Mouse (Mus musculus): ENCODE measurements around the gene Fkbp11.
A peak's percentile ranks its signal among the peaks of the same experiment; 100 is the strongest.

Gene Fkbp11

DNA sequence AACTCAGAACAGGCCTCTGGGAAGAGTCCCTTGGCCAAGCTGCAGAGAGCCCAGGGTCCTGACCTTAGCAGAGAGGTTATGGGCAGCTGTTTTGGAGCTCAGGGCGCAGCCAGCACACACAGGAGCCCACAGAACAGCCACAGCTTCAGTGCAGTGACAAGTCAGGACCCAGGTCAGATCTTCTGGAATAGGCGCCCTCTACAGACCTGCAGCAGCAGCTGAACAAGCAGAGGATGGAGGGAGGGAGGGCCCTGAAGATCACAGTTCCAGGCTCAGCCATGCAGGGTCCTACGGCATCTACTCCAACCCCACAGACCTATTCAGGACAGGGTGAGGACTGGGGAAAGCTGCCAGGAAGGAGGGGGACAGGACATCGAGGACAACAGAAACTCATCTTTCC is 10.8 kb upstream of the Fkbp11 start:
- no peak for DNase-seq

DNA sequence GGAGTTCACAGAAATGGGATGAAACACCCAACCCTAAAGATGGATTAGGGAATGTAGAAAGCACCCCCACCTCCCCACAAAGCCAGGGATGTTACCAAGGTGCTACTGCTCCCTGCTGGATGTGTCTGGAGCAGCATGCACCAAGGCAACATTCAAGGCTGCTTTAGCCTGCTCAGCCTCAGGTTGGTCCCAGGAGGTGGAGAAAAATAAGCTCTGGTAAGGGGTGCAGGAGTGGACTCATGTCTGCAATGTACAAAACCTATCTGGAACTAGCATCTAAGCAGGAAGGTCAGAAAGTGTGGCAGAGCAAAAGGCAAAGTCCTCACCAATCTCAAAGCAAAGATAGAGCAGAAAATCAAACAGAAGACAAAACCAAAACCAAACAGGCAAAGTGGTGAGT is 9.9 kb upstream of the Fkbp11 start:
- peak; percentile 66 to 75 for DNase-seq

DNA sequence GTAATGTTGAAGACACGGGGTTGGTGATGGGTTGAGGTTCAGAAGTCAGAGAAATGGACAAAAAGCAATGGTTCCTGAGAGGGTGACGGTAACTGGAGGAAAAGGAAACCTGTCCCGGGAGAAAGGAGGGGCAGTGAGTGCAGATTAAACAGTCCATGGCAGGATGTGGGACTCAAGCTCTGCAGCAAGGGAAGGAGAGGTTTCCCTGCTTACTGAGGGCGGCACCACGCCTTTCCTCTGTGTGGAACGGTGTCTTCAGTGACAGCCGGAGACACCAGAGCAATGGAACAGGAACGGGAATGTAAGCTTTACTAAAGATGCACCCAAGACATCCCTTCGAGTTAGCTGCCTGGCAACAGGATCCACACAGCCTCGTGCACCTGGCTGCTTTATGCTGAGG is 8.5 kb upstream of the Fkbp11 start:
- no peak for DNase-seq

DNA sequence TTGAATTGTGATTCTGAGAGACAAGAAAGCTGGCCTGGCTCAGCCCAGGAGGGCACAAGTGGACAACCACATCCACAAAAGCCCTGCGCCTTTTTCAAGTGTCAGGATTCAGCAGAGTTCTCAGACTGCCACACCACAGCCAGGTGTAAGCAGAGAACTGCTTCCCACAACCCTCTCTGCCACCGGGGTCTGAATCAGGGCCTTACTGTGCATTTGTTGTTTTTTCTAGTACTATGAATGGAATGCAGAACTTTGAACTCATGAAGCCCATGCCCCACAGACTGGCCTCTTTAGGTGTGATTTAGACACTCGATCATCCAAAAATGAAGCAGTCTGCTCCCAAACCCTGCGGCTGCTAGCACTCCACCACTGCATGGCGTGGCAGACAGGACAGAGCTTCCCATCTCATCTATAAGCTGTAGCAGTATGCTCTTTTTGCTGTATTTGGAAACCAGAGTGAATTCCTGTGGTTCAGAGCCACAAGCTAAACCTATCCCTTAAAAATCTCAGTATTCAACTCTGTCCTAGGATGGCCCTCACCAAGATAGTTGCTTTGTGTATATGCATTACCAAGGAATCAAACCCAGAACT is 6.1 kb upstream of the Fkbp11 start:
- DNase-seq = no peak

DNA sequence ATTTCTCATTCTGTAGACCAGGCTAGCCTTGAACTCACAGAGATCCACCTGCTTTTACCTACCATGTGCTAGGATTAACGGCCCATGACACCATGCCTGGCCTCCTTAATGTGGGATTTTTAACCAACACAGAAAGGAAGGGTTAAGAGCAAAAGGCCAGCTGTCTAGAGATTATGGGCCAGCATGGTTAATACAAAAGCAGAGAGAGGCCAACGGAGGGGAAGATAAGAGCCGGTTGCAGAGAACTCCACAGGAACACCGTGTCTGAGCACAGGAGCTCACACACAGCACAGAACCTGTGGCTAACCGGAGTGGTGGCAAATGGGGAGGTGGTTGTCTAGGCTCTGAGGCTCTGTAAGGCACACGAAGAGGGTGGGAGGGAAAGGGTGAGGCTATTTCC is 5.4 kb upstream of the Fkbp11 start:
- no peak for DNase-seq

DNA sequence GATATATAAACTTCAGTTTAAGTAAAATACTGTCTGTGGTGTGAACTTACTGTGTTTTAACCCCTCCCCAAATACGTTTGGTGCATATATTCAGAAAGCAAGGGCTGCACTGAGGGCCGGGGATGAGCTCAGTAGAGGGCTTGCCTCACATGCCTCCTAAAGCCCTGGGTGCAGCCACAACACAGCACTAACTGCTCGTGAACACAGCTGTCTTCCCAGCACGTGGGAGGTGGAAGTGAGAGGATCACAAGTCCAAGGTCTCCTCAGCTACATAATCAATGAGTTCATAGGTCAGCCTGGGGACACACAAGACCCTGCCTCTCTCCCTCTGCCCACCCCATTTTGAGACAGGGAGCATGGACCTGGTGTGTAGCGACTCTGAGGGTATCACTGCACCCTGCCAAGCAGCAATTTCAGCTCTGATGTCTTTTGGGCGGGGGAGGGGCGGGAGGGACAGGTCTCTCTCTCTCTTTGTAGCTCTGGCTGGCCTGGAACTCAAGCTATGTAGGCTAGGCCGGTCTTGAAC is 4.1 kb upstream of the Fkbp11 start:
- DNase-seq = no peak

DNA sequence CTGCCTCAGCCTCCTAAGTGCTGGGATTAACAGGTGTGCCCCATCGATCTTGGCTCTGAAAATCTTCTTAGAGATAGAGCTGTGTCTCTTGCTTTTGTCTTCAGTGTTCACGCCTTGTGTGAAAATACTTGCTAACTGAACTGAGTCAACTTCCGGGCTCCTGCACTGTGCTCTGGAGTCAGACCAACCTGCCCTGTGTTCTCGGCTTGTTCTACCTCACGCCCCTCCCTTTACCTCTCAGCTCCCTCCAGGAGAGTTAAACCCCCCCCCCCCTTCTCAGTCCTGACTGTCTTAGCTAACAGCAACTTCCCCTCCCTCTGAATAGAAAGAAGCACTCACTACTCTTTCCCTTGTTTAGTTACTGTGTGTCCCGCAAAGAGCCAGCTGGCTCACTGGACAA is 2.8 kb upstream of the Fkbp11 start:
- DNase-seq = no peak

DNA sequence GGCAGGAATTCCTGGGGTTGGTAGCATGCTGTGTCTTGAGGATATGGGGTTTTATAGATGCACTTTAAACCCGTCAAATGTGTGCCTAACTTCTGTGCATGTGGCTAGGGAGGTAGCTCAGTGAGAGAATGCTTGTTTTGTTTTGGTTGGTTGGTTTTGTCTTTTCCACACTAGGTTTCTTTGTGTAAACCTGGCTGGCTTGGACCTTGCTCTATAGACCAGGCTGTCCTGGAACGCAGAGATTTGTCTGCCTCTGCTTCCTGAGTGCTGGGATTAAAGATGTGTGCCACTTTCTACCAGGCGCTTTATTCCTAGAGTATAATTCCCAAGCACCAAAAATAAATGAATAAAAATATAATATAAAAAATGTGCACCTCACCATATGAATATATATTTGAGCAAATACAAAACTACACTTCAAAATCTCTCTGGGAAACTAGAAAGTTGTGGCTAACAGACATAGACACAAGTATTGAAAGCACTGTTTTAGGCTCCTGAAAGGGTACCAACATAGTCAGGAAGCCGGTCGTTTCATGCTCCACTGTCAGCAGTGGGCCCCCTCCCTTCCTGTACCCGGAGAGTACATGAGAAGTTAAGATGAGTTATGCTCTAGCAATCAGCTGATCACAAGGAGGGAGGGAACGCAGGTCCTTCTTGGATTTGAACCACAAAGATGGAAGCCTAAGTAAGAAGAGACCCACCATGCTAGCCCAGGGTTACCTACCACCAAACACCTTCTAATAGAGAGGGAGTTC is 2.0 kb upstream of the Fkbp11 start:
- DNase-seq = no peak

DNA sequence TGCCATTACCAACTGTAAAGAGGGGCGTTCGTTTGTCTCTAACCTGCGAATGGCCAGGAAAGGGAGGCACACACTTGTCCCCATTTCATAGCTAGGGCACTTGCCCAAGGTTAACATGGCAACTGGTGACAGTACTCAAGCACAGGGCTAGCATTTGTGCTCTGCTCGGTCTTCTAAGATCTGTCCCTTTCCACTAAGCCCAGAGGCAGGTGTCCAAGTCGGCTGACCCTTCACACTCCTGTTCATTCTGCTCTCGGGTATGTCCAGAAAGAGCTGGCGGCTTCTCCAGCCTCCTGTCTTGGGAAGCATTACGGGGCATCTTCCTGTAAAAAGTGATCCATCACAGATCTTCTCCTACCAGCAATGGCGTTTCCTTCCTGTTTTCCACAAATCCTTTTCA is 368 bp upstream of the Fkbp11 start:
- DNase-seq = peak; percentile 38 to 59

DNA sequence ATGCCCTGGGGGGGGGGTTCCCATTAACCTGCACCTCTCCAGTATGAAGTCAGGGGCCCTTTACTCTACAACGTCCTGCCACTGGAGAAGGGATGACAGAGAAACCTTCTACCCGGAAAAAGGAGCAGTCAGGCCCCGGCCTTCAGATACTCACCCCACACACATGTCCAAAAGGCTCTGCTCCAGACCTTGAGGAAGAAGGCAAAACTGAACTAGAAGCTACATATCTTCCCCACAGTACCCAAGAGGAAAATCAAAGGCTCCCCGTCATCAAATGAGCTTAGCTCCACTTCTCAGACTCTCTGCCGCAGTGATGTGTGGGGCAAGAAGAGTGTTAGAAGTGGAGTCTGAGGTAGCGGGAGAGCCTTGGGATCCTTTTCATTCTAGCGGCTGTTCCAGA is 1.3 kb downstream of the Fkbp11 start:
- DNase-seq = no peak

DNA sequence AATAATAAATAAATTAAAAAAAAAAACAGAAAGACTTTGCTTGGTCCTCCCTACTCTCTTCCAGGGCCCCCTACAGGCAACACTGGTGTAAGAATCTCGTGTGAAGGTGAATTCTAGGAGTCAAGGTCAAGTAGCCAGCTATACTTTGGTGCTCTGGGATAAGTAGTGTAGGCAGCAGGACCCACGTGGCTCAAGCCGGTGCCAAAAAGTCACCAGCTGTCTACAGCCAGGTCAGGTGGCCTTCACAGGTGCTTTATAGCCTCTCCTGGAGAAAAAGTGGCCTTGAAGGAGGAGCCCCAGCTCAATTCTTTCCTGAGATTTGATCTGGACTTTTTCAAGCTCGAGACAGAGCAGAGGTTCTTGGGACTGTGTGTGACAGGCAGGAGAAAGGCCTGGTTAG is 1.9 kb downstream of the Fkbp11 start:
- DNase-seq = no peak

DNA sequence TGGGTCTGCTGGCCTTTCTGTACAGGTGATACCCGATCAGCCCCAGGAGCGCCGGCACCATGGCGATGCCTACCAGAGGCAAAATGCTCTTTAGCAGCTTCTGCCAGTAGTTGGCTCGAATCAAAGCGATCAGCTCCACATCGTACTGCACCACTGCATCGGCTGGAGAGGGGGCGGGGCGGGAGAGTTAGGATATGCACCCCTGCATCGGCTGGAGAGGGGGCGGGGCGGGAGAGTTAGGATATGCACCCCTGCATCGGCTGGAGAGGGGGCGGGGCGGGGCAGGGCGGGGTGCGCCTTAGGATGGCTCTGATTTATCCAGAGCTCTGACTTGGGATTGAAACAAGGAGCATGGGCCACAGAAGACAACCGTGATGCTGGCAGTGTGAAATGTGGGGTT is 3.6 kb downstream of the Fkbp11 start:
- DNase-seq = peak; percentile 62 to 71

DNA sequence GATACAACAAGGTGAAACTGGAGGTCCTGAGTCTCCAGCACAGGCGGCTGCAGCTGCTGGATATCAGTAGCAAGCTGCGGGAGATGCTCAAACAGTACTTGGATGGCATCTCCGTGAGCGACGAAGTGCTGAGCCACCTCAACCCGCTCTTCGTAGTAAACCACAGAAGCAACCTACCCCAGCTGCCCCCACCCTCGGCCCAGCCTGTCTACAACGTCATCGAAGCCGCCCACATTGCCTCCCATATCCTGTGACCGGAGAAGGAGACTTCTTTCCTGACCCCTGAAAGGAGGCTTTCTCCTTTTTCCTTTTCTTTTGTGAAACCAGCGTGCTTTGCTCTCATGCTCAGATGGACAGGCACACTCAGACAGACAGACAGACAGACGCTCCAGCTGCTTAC is 5.1 kb downstream of the Fkbp11 start:
- peak; percentile 63 to 68 for DNase-seq

DNA sequence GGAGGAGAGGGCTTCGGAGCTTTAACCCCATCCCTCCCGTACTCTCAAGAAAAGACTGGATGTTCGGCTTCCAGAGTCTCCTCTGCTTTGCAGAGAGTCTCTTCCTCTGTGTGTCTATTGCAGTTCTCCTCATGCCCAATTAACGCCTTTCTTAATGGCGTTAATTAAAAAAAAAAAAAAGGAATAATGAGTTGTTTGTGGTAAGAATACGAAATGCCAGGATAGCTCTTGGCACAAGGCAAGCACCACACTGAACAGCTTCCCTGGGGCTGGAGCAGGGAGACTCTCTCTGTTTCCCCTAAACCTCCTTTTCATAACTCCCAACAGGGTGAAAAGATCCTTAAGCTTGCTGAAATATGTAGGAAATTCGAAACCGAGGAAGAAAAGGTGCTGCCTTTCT is 5.8 kb downstream of the Fkbp11 start:
- DNase-seq = no peak

DNA sequence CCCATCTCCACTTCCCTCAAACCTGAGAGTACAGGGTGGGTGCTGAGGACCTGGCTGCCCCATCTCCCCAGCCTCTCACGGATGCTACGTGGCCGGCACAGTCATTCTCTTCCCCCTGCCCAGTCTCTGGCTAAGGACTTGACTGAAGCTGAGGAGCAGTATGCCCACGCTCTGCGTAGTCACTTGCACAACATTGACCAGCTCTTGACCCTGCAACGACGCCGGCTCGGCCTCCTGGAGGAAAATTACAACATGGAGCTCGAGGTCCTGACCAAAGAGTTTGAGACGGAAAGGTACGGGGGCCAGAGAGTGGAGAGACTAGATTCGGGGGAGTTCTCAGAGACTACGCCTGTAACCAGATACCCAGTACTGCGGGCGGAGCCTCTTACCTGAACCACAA is 10.7 kb downstream of the Fkbp11 start:
- DNase-seq = no peak

DNA sequence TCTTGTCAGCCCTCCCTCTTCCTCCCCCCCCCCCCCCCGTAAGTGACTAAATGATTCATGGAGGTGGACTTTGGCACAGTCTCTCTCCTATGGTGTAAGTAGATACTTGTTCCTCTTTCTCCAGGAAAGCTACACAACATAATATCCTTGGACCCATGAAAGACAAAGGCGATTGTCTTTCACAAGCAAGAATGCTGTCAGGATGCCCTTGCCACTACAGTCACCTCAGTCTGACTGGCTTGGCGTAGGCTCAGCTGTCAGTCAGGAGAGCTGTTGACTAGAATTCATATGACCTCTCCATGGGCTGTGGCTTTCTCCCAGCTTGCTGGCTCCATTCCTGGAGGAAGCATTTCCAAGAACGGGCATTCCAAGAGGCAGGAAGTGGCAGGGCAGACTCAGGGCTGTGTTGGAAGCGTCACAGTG is 13.8 kb downstream of the Fkbp11 start:
- no peak for DNase-seq

DNA sequence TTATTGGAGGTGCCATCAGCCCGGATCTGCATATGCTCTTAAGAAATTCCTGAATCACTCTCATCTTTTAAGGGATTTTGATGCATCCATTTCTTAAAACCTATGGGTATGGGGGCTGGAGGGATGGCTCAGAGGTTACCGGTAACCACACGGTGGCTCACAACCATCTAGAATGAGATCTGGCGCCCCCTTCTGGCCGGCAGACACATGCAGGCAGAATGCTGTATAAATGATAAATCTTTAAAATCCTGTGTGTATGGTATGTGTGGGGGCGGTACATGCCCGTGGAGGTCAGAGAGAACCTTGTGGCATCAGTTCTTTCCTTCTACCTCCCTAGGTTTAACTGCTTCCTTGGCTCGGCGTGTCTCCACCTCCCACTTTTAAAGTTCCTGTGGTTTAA is 17.6 kb downstream of the Fkbp11 start:
- DNase-seq = peak; percentile 89 to 90

DNA sequence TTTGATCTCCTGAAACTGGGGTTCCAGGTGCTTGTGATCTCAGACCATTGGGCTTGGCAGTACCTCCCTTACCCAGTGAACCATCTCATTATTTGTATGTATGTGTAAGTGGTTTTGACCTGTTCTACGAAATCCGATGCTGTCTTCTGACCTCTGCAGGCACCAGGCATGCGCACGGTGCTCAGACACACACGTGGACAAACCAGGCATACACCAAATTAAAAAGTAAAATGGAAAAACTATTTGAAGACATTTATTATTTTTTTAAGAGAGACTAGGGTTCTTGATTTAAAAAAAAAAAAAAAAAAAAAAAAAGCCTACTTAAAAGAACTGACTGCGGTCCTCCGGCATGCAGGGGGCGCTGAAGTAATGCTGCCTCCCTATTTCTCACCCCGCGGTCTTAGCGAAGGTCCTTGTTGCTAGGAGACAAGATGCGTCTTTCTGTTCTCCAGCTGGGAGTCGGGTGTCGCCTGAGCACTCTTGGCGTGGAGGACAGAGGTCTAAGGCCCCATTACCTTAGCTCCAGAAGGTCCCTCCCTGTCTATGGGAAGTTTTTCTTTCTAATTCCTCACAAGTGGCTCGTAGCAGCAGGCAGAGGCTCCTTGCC is 20.1 kb downstream of the Fkbp11 start, which contains the start of gene Ccdc65:
Gene Ccdc65 (plus strand): TSS at position 442 of the 607 bp plus-strand sequence.
- DNase-seq = peak; percentile 93 to 94

DNA sequence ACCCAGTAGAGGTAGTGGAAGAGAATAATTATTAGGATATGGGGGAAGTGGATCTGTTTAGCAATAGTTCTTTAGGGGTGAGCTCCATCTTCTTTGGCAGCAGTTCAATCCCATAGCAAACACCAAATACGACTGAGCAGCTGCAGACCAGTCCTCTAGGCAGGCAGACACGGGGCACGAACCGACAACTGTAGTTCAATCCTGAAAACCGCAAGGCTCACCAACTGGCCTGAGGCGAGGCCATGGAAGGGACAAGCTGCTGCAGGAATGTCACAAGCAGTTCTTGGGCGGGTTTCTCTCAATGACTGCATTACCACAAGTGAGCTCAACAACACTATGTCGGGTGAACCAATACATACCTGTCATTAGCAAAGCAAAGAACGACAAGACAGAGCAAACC is 23.7 kb downstream of the Fkbp11 start:
- no peak for DNase-seq

DNA sequence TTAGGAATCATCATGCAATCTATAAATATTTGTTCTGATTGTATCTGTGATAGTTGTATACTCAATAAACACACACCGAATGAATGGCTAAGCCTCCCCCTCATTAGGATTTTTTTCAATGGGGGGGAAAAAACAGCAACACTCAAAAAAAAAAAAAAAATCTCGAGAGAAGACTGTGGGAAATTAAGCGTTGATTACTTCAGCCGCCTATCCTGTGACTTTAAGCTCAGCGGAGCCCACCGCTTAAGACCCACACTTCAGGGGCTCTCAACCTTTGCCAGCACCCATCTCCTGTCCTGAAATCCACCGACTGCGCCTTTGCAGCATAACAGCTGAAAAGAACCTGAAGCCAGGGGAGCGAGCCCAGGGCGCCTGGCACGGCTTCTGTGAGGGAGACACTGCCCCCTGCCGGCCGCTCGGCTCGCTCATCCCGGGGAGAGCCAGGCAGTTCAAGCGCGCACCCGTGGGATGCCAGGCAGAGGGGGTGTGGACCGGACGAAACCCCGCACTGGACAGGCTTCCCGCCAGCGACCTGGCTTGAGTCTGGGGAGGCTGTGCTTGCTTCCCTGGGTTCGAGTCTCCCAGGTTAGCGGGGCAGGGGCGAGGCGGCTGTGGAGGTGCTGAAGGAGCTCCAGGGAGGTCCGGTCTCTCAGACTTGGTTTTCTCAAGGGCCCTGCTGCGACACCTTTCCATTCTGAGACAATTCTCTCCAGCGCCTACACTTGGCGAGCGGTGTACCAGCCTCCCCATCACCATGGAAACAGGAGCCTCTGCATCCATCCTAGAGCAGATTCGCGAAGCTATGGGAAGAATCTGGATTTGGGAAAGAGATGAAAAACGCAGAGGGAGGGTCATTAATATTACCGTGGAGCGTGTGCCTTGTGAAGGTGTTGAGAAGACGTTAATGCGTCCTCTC is 28.6 kb downstream of the Fkbp11 start:
- DNase-seq = peak; percentile 93 to 94

DNA sequence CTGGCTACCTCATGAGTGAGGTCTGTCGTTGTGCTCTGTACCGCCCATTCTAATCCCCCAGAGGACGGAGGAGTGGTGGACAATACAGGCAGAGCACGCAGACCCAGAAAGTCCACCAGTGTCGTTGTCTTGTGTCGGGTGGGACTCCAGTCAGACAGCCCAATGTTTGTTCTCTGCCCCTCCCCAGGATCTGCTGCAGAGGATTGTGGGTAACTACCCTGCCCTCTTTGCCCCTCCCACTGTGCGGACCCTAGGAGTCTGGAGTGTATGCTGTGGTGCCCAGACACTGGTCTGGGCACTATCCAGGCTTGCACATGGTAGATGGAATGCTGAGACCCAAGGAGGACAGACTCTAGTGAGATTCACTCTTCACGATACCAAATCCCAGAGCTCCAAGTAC is 31.8 kb downstream of the Fkbp11 start:
- DNase-seq = no peak

DNA sequence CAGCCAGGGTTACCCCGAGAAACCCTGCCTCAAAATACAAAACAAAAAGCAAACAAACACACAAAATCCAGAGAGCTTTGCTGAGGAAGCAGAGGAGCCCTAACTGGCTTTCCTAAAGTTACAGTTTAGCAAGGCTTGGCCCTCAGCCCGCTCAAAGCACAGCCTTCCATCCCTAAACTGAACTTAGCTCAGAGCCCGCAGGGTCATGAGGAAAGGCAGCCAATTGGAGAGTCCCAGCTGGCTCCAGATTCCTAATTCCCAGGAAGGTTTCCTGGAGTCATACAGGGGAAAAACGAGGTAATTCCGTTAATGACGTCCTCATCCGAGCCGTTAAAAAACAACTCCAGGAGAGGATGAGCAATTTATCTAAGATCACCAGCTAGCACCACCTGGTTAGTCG is 32.3 kb downstream of the Fkbp11 start:
- DNase-seq = peak; percentile 39 to 59

DNA sequence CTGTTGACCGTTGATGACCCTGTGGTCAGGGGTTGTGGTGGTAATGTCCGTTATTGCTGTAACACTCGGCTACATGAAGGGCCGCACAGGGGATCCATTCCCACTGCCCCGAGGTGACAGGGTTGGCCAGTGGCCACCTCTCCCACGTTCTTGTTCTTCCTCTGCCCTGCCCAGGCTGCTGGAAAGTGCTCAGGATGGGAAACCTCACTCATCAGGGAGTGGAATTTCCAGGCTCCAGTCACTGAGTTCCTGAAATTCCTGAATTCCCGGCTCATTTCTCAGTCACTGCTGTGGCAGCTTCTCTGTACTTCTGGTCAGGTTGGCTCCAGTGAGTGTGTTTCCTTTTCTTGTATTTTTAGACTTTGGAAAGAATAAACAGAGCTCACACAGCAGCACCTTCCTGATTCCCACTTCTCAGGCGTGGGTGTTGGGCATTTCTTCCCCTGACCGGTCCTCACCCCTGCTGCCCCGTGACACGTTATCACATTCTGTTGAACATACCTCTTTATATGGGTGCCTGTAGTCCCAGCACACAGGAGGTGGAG is 35.8 kb downstream of the Fkbp11 start:
- DNase-seq = peak; percentile 62 to 70

All from kidney, postnatal 4 days (tissue).